Mouse (Mus musculus) intestine, embryonic 15.5 days (tissue): ENCODE measurements around the gene Gps1. TPM values are rescaled to one million over a fixed set of nuclear protein-coding genes. Genes with fewer than 3 reads are reported as not detected.
A peak's percentile ranks its signal among the peaks of the same experiment; 100 is the strongest.
"Not testable (repeated sequence)": the region's sequence is repeated elsewhere in the genome, so short reads cannot be mapped to it uniquely, and the experiment has no call there.

Experiments
- ATAC-seq: fragments of 200-750 bp; cut with Nextera tagmentation; 2 replicates; pipeline ENCODE4 v1.8.0; 2017; ENCODE audit warnings: moderate TSS enrichment, moderate library complexity
- H3K27ac ChIP-seq: fragments of 300-500 bp; sonication (generic); 2 replicates; pipeline ENCODE4 v1.5.1; 2015; ENCODE audit warnings: mild to moderate bottlenecking, inconsistent platforms
- H3K27me3 ChIP-seq: fragments of 300-500 bp; sonication (generic); replicated peaks from 2 replicates; pipeline ENCODE4 v1.6.1; 2015; ENCODE audit warnings: inconsistent platforms
- H3K36me3 ChIP-seq: fragments of 300-500 bp; sonication (generic); 2 replicates; pipeline ENCODE4 v1.6.1; 2015; ENCODE audit warnings: inconsistent platforms
- H3K4me1 ChIP-seq: fragments of 300-500 bp; sonication (generic); replicated peaks from 2 replicates; pipeline ENCODE4 v1.6.1; 2015; ENCODE audit warnings: inconsistent platforms
- H3K4me2 ChIP-seq: fragments of 300-500 bp; sonication (generic); replicated peaks from 2 replicates; pipeline ENCODE4 v1.6.1; 2015; ENCODE audit warnings: mild to moderate bottlenecking, inconsistent platforms
- H3K4me3 ChIP-seq: fragments of 300-500 bp; sonication (generic); replicated peaks from 2 replicates; pipeline ENCODE4 v1.5.1; 2015; ENCODE audit warnings: inconsistent platforms
- H3K9ac ChIP-seq: fragments of 300-500 bp; sonication (generic); 2 replicates; pipeline ENCODE4 v1.6.1; 2015; ENCODE audit warnings: inconsistent platforms
- H3K9me3 ChIP-seq: fragments of 300-500 bp; sonication (generic); 2 replicates; pipeline ENCODE4 v1.6.1; 2016; ENCODE audit warnings: inconsistent platforms
- WGBS: fragments of 180-500 bp; shearing (Covaris S2); methylation state at CpG from one replicate; pipeline ENCODE4 v1.1.7; 2015; 5-methylcytosine and 5-hydroxymethylcytosine counted together
- polyA plus RNA-seq: library from polyadenylated mRNA; unstranded; fragments of >200 nt; fragmentation: Nextera tagmentation; extraction: Ambion mirVana; gene quantifications from 2 replicates; pipeline ENCODE4 v1.2.1, GENCODE M21; 2015

Gps1 gene
- 170 and 184 TPM in 2 replicates for polyA plus RNA-seq

DNA sequence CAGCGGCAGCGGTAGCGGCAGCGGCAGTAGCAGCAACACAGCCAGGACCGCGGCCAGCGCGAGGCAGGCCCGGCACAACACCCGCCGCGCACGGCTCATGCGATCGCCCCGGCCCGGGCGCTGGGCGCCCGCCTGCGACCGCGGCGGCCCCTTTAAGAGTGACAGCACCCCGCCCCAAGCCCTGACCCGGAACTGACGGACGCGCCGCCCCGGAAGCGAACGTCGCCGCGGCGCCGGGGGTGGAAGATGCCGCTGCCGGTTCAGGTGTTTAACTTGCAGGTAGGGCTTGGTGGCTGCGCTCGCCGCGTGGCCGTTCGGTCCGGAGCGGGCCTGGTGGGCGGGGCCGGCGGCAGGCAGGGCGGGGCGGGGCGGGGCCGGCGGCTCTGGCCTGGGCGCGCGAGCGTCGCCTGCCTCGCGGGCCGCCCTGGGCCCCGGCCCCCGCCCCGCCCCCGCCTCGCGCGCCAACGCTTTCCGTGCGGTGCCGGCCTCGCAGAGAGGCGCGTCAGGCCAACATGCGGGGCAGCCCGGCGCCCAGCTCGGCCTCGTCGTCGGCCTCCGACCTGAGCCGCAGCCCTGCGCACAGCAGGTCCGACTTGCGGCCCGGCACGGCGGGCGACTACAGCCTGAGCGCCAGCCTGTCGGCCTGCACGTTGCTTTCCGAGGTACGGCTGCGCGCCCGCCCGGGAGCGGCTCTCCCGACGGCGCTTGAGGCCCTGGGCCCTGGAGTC, at the start of gene Gps1, which contains the start of gene Rfng:
TSS of gene Gps1 (plus strand) at position 209 of the 728 bp plus-strand sequence.
TSS of gene Rfng (minus strand) at position 144 of the 728 bp plus-strand sequence.
- Histone ChIP-seq H3K9ac (peak within 1 kb of the TSS; percentile 95), H3K9me3 (no peaks in the 10 kb centered on the region), H3K27ac (peak within 1 kb of the TSS; percentile 79), H3K4me2 (peak within 1 kb of the TSS; percentile 94), H3K36me3 (peaks cover 33% of the 10 kb centered on the region), H3K27me3 (no peaks in the 10 kb centered on the region), H3K4me1 (peaks cover 15% of the 10 kb centered on the region), H3K4me3 (peak within 1 kb of the TSS; percentile 95)
- ATAC-seq = peak; percentile 91
- under 1% methylated on average over 70 of the region's 107 CpGs for WGBS

DNA sequence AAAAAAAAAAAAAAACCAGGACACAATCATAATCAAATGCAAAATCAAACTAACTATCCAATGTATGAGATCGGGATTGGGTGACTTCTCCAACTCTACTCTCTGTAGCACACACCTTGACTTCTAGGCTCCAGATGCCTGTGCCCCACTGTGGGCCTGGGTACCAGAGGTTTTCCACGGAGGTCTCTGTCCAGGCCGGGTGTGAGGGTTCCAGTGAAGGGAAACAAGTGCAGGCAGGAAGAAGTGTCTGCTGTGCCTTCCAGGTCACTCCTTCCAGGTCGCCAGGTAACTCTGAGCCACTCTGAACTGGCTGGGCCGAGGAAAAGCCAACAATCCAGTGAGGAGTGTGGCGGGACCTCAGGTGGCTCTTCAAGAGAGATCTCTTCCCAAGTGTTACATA, 47.6 kb upstream of the Gps1 start:
- Histone ChIP-seq H3K9me3 (no peaks in the 10 kb centered on the region), H3K27ac (no peak overlapping the region), H3K4me3 (no peak overlapping the region), H3K27me3 (no peaks in the 10 kb centered on the region), H3K9ac (no peak overlapping the region), H3K4me2 (no peak overlapping the region), H3K4me1 (no peaks in the 10 kb centered on the region), H3K36me3 (no peaks in the 10 kb centered on the region)
- 74% methylated on average over 6 of the region's 6 CpGs for WGBS
- no peak for ATAC-seq

- no peaks in the 10 kb centered on the region for H3K9me3 ChIP-seq
- no peak overlapping the region for H3K27ac ChIP-seq
- no peak overlapping the region for H3K9ac ChIP-seq
- H3K36me3 ChIP-seq = no peaks in the 10 kb centered on the region
- WGBS = 89% methylated on average over 5 of the region's 5 CpGs
- H3K4me3 ChIP-seq = no peak overlapping the region
- no peaks in the 10 kb centered on the region for H3K4me1 ChIP-seq
- H3K27me3 ChIP-seq = no peaks in the 10 kb centered on the region
- no peak overlapping the region for H3K4me2 ChIP-seq
- no peak for ATAC-seq
Measured at GRCm38 (mm10) chr11:120740981-120741380, 43.1 kb upstream of the Gps1 start.

DNA sequence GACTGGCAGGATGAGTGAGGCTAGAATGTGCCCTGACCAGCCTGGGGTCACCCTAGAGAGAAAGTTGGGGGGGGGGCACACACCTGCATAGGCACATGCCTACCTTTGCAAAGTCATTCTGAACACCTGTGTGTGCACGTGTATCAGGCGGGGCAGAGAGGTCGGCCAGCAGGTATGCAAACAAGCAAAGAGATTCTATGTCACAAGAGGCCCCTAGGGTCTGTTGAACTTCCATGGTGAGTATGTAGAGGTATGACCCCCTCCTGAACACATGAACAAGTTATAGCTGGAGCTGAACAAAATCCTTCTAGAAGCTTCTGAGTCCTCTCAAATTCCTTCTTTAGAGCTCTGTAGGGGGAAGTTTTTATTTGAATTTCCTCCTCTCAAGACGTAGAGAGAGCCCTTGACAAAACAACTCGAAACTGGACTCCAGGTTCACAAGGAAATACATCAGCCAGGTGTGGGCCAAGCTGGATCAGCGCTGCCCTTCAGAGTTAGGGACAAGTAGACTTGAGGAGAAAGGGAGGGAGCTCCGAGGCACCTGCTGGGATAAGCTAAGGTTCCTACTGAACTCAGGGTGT, 39.9 kb upstream of the Gps1 start:
- H3K36me3 ChIP-seq = no peaks in the 10 kb centered on the region
- H3K4me1 ChIP-seq = no peaks in the 10 kb centered on the region
- H3K9me3 ChIP-seq = no peaks in the 10 kb centered on the region
- no peak overlapping the region for H3K4me3 ChIP-seq
- no peak for ATAC-seq
- 62% methylated on average over 7 of the region's 7 CpGs for WGBS
- no peak overlapping the region for H3K27ac ChIP-seq
- H3K4me2 ChIP-seq = no peak overlapping the region
- H3K9ac ChIP-seq = no peak overlapping the region
- no peaks in the 10 kb centered on the region for H3K27me3 ChIP-seq

DNA sequence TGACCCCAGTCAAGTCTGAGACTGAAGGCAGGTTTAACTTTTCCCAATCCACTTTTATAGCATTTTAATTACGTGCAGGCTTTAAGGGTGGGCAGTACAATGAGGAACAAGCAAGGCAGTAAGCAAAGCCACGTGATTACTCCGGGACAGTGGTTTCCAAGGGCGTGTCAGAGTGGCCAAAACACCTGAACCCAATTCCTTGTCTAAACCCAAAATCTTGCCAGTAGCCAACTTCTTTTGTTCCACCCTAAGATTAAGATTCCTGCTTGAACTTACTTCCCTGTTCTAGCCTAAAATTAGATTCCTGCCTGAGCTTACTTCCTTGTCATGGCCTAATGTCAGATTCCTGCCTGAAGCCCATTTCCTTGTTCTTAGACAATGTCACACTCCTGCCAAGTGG, 36.1 kb upstream of the Gps1 start:
- Histone ChIP-seq H3K9me3 (no peaks in the 10 kb centered on the region), H3K27ac (no peak overlapping the region), H3K4me1 (peaks cover 3% of the 10 kb centered on the region; the same call in 1 of the 2 replicates), H3K4me3 (no peak overlapping the region), H3K27me3 (no peaks in the 10 kb centered on the region), H3K4me2 (no peak overlapping the region), H3K36me3 (no peaks in the 10 kb centered on the region), H3K9ac (no peak overlapping the region)
- ATAC-seq = 0 out of 2 replicates have a peak, but pooled peaks have one; percentile 12
- 73% methylated on average over 4 of the region's 4 CpGs for WGBS

DNA sequence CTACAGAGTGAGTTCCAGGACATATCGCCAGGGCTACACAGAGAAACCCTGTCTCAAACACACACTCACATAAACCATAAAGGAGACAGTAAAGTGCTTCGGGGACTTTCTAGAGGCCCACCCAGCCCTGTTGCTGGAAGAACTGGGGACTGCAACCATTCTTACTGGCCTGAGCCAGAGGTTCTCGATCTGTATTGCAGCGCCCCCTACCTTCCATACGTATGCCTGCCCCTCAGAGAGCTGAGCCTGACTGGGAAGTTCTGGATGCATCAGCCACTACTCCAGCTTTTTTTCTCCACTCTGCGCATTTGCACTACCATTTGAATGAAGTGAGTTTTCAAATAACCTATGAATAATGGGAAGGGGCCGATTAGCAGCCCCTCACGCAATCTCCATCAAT, 34.6 kb upstream of the Gps1 start:
- Histone ChIP-seq H3K9ac (no peak overlapping the region), H3K4me2 (no peak overlapping the region), H3K27me3 (no peaks in the 10 kb centered on the region), H3K27ac (no peak overlapping the region), H3K36me3 (no peaks in the 10 kb centered on the region), H3K4me1 (peaks cover 3% of the 10 kb centered on the region; the same call in 1 of the 2 replicates), H3K9me3 (no peaks in the 10 kb centered on the region), H3K4me3 (no peak overlapping the region)
- no peak for ATAC-seq
- WGBS = 67% methylated on average over 8 of the region's 8 CpGs

- H3K27me3 ChIP-seq = no peaks in the 10 kb centered on the region
- peaks cover 3% of the 10 kb centered on the region; the same call in 1 of the 2 replicates for H3K4me1 ChIP-seq
- no peak overlapping the region for H3K27ac ChIP-seq
- no peak overlapping the region for H3K9ac ChIP-seq
- no peaks in the 10 kb centered on the region for H3K36me3 ChIP-seq
- no peak overlapping the region for H3K4me2 ChIP-seq
- WGBS = 68% methylated on average over 4 of the region's 4 CpGs
- no peaks in the 10 kb centered on the region for H3K9me3 ChIP-seq
- ATAC-seq = no peak
- H3K4me3 ChIP-seq = no peak overlapping the region
Measured at GRCm38 (mm10) chr11:120751606-120752005, 32.5 kb upstream of the Gps1 start.

- ATAC-seq = no peak
- Histone ChIP-seq H3K4me1 (peaks cover 6% of the 10 kb centered on the region; the same call in 1 of the 2 replicates), H3K27ac (no peak overlapping the region), H3K9ac (no peak overlapping the region), H3K9me3 (no peaks in the 10 kb centered on the region), H3K27me3 (no peaks in the 10 kb centered on the region), H3K4me2 (no peak overlapping the region), H3K36me3 (no peaks in the 10 kb centered on the region), H3K4me3 (no peak overlapping the region)
- WGBS = 87% methylated on average over 9 of the region's 9 CpGs
Measured at GRCm38 (mm10) chr11:120760236-120760635, 23.8 kb upstream of the Gps1 start.

- peak; percentile 88 for ATAC-seq
- Histone ChIP-seq H3K9ac (peak overlapping the region; percentile 36; the same call in 1 of the 2 replicates), H3K9me3 (no peaks in the 10 kb centered on the region), H3K27me3 (no peaks in the 10 kb centered on the region), H3K4me2 (peak overlapping the region; percentile 46), H3K27ac (peak overlapping the region; percentile 91), H3K36me3 (no peaks in the 10 kb centered on the region), H3K4me1 (peaks cover 6% of the 10 kb centered on the region; the same call in 1 of the 2 replicates), H3K4me3 (no peak overlapping the region)
- 63% methylated on average over 14 of the region's 14 CpGs for WGBS
Measured at GRCm38 (mm10) chr11:120761811-120762671, 22.0 kb upstream of the Gps1 start.

DNA sequence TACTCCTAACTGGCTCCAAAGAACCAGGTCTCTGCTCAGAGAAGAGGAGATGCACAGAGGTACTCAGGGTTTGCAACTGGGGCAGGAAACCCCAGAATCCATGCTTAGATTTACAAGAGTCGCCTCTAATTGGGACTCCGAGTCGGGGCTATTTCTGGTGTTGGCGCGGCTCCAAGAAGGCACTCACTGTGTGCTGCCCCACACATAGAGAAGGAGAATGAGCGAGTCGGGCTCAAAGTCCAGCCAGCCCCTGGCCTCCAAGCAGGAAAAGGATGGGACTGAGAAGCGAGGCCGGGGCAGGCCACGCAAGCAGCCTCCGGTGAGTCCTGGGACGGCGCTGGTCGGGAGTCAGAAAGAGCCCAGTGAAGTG, 21.4 kb upstream of the Gps1 start, which contains the start of gene Hmga1b:
TSS of gene Hmga1b (plus strand) at position 123 of the 370 bp plus-strand sequence.
- H3K36me3 ChIP-seq, H3K9me3 ChIP-seq, H3K27me3 ChIP-seq, H3K4me1 ChIP-seq: not testable (repeated sequence)
- H3K4me3 ChIP-seq = peak within 1 kb of the TSS; percentile 17; the same call in 1 of the 2 replicates
- ATAC-seq = peak; percentile 88
- H3K9ac ChIP-seq = peak within 1 kb of the TSS; percentile 36; the same call in 1 of the 2 replicates
- peak within 1 kb of the TSS; percentile 91 for H3K27ac ChIP-seq
- H3K4me2 ChIP-seq = peak within 1 kb of the TSS; percentile 46
- 11% methylated on average over 14 of the region's 14 CpGs for WGBS

- ATAC-seq = peak; percentile 65
- Histone ChIP-seq H3K4me2 (peak overlapping the region; percentile 46), H3K4me3 (peak overlapping the region; percentile 17; the same call in 1 of the 2 replicates), H3K27ac (peak overlapping the region; percentile 91)
- H3K27me3 ChIP-seq, H3K4me1 ChIP-seq, H3K36me3 ChIP-seq, H3K9me3 ChIP-seq, H3K9ac ChIP-seq: not testable (repeated sequence)
- 24% methylated on average over 5 of the region's 23 CpGs for WGBS
Measured at GRCm38 (mm10) chr11:120763121-120763999, 20.7 kb upstream of the Gps1 start.
